Mouse (Mus musculus): ENCODE measurements around the gene Rlbp1. TPM values are rescaled to one million over a fixed set of nuclear protein-coding genes. Genes with fewer than 3 reads are reported as not detected.

Rlbp1 gene
- polyA plus RNA-seq, 1 experiment: 0.04 TPM

DNA sequence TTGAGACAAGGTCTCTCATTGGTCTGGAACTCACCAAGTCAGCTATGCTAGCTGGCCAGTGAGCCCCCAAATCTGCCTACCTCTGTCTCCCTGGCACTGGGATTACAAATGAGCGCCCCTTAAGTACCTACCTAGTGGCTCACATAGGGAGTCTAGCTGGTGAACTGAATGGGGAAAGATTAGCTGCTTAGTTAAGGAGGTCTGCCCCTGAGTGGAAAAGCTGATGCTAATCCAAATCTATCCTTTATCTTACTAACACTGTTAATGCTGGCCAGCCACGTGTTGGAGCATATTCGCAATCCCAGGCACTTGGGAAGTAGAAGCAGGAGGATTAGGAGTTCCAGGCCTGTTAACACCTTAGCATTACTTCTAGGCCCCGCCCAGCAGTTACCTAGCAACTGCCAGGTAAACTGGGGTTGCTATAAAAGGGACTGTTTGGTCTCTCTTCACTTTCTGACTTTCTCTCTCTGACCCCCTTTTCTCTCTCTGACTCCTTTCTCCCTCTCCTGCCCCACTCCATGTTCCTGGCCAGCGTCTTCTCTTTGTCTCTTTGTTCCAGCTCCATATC is 3.4 kb upstream of the Rlbp1 start:
- Histone ChIP-seq H3K79me3 (ENCODE audit: low read depth) (peaks cover 3% of the 10 kb centered on the region), H3K4me3 (ENCODE audit: insufficient read depth, poor library complexity, severe bottlenecking) (no peak overlapping the region), H3ac (ENCODE audit: control insufficient read depth, insufficient read length, low read depth) (no peak overlapping the region), H3K79me2 (ENCODE audit: control insufficient read depth, insufficient read depth) (peaks cover 7% of the 10 kb centered on the region), H3K27me3 (ENCODE audit: control insufficient read depth, insufficient read depth, insufficient read length) (peaks cover 10% of the 10 kb centered on the region), H3K36me3 (ENCODE audit: control insufficient read depth, insufficient read depth) (no peaks in the 10 kb centered on the region)
- TF ChIP-seq CEBPB (IDR thresholded peaks at IDR 0.05; ENCODE audit: low read depth): no peak
- TF ChIP-seq MYOG (IDR thresholded peaks at IDR 0.05; ENCODE audit: control insufficient read depth, extremely low read depth, insufficient read length): no peak
- no peak for TF ChIP-seq CTCF (IDR thresholded peaks at IDR 0.05; ENCODE audit: control insufficient read depth, insufficient read depth, insufficient read length)
- TF ChIP-seq USF1 (IDR thresholded peaks at IDR 0.05; ENCODE audit: low read depth): no peak
- no peak for TF ChIP-seq MAX (IDR thresholded peaks at IDR 0.05)
- TF ChIP-seq FOSL1 (IDR thresholded peaks at IDR 0.05; ENCODE audit: insufficient read depth, low read length, poor library complexity, severe bottlenecking): no peak
- no peak for TF ChIP-seq MYOD1 (IDR thresholded peaks at IDR 0.05; ENCODE audit: control insufficient read depth, insufficient read length, low read depth)

DNA sequence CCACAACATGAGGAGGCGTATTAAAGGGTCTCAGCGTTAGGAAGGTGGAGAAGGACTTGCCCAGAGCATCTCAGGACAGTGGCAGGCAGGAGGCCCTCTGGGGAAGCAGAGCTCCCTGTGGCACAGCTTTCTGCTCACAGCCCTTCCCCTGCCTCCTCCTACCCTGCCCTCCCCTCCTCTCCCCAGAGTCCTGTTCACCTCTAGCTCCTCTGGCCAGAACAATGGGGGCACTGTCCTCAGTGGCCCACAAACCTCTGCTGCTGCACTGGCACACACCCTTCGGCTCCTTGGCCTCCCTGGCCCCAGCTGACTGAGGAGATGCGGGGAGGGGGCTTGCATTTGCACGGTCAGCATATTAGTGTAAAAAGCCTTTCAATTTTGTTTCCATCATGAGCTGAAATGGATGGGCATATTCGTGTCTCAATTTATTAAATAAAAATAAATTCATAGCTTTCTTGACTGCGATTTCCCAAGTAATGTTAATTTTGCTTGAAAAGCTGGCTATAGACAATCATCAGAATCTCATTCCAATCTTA is 1.9 kb upstream of the Rlbp1 start:
- H3K27me3 ChIP-seq (ENCODE audit: control insufficient read depth, insufficient read depth, insufficient read length): peaks cover 11% of the 10 kb centered on the region
- peaks cover 7% of the 10 kb centered on the region for H3K79me2 ChIP-seq (ENCODE audit: control insufficient read depth, insufficient read depth)
- no peak overlapping the region for H3K4me3 ChIP-seq (ENCODE audit: insufficient read depth, poor library complexity, severe bottlenecking)
- no peaks in the 10 kb centered on the region for H3K36me3 ChIP-seq (ENCODE audit: control insufficient read depth, insufficient read depth)
- peaks cover 3% of the 10 kb centered on the region for H3K79me3 ChIP-seq (ENCODE audit: low read depth)
- no peak for TF ChIP-seq CTCF (IDR thresholded peaks at IDR 0.05; ENCODE audit: control insufficient read depth, insufficient read depth, insufficient read length)
- TF ChIP-seq FOSL1 (IDR thresholded peaks at IDR 0.05; ENCODE audit: insufficient read depth, low read length, poor library complexity, severe bottlenecking): no peak
- TF ChIP-seq CEBPB (IDR thresholded peaks at IDR 0.05; ENCODE audit: low read depth): no peak
- TF ChIP-seq USF1 (IDR thresholded peaks at IDR 0.05; ENCODE audit: low read depth): no peak
- TF ChIP-seq MYOG (IDR thresholded peaks at IDR 0.05; ENCODE audit: control insufficient read depth, extremely low read depth, insufficient read length): no peak
- no peak for TF ChIP-seq MAX (IDR thresholded peaks at IDR 0.05)
- TF ChIP-seq MYOD1 (IDR thresholded peaks at IDR 0.05; ENCODE audit: control insufficient read depth, insufficient read length, low read depth): no peak
- no peak overlapping the region for H3ac ChIP-seq (ENCODE audit: control insufficient read depth, insufficient read length, low read depth)

DNA sequence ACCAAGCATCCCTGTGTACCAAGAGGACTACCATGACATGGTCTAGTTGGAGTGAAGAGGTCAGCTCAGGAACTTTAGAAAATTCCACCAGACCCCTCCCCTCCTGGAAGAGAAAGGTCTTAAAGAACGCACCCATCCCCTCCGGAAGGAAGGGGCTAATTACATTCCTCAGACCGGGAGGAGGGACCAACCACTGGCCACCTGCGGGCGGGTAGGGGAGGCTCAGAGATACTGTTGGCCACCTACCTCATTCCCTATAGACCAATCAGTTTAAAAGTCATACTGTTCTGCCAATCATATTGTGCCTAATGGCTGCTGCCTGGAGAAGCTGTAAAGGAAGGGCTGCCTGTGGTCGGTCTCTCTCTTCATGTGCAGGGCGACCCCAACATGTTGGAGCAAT is 1.1 kb upstream of the Rlbp1 start:
- peaks cover 6% of the 10 kb centered on the region for H3K79me2 ChIP-seq (ENCODE audit: control insufficient read depth, insufficient read depth)
- H3K27me3 ChIP-seq (ENCODE audit: control insufficient read depth, insufficient read depth, insufficient read length): peaks cover 18% of the 10 kb centered on the region
- H3K4me3 ChIP-seq (ENCODE audit: insufficient read depth, poor library complexity, severe bottlenecking): no peak overlapping the region
- peaks cover 3% of the 10 kb centered on the region for H3K79me3 ChIP-seq (ENCODE audit: low read depth)
- H3ac ChIP-seq (ENCODE audit: control insufficient read depth, insufficient read length, low read depth): no peak overlapping the region
- H3K36me3 ChIP-seq (ENCODE audit: control insufficient read depth, insufficient read depth): no peaks in the 10 kb centered on the region
- TF ChIP-seq CEBPB (IDR thresholded peaks at IDR 0.05; ENCODE audit: low read depth): no peak
- TF ChIP-seq MYOD1 (IDR thresholded peaks at IDR 0.05; ENCODE audit: control insufficient read depth, insufficient read length, low read depth): no peak
- TF ChIP-seq FOSL1 (IDR thresholded peaks at IDR 0.05; ENCODE audit: insufficient read depth, low read length, poor library complexity, severe bottlenecking): no peak
- TF ChIP-seq MAX (IDR thresholded peaks at IDR 0.05): no peak
- TF ChIP-seq CTCF (IDR thresholded peaks at IDR 0.05; ENCODE audit: control insufficient read depth, insufficient read depth, insufficient read length): no peak
- no peak for TF ChIP-seq USF1 (IDR thresholded peaks at IDR 0.05; ENCODE audit: low read depth)
- no peak for TF ChIP-seq MYOG (IDR thresholded peaks at IDR 0.05; ENCODE audit: control insufficient read depth, extremely low read depth, insufficient read length)

DNA sequence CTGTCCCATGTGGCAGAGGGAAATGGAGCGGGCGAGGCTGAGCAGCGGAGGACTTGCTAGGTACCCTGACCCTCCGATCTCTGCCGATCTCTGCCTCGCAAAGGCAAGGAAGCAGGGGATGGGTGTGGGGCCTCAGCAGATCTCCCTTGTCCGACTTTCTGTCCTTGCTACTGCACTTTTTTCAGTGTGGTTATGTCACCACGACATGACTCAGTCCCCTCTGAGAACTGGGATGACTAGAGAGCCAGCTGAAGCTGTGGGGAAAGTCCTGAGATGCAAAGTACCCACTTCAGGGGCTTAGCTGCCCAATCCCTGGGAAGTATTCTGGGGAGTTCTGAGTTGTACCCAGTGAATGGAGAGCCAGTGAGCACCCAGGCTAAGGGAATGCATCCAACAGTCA is 292 bp upstream of the Rlbp1 start:
- H3ac ChIP-seq (ENCODE audit: control insufficient read depth, insufficient read length, low read depth): no peak overlapping the region
- no peaks in the 10 kb centered on the region for H3K79me3 ChIP-seq (ENCODE audit: low read depth)
- TF ChIP-seq MYOG (IDR thresholded peaks at IDR 0.05; ENCODE audit: control insufficient read depth, extremely low read depth, insufficient read length): no peak
- TF ChIP-seq MAX (IDR thresholded peaks at IDR 0.05): no peak
- no peak for TF ChIP-seq USF1 (IDR thresholded peaks at IDR 0.05; ENCODE audit: low read depth)
- TF ChIP-seq CEBPB (IDR thresholded peaks at IDR 0.05; ENCODE audit: low read depth): no peak
- TF ChIP-seq CTCF (IDR thresholded peaks at IDR 0.05; ENCODE audit: control insufficient read depth, insufficient read depth, insufficient read length): no peak
- no peak for TF ChIP-seq FOSL1 (IDR thresholded peaks at IDR 0.05; ENCODE audit: insufficient read depth, low read length, poor library complexity, severe bottlenecking)
- TF ChIP-seq MYOD1 (IDR thresholded peaks at IDR 0.05; ENCODE audit: control insufficient read depth, insufficient read length, low read depth): no peak
- H3K36me3 ChIP-seq (ENCODE audit: control insufficient read depth, insufficient read depth): no peaks in the 10 kb centered on the region
- H3K79me2 ChIP-seq (ENCODE audit: control insufficient read depth, insufficient read depth): no peaks in the 10 kb centered on the region
- no peak overlapping the region for H3K4me3 ChIP-seq (ENCODE audit: insufficient read depth, poor library complexity, severe bottlenecking)
- H3K27me3 ChIP-seq (ENCODE audit: control insufficient read depth, insufficient read depth, insufficient read length): peaks cover 22% of the 10 kb centered on the region

DNA sequence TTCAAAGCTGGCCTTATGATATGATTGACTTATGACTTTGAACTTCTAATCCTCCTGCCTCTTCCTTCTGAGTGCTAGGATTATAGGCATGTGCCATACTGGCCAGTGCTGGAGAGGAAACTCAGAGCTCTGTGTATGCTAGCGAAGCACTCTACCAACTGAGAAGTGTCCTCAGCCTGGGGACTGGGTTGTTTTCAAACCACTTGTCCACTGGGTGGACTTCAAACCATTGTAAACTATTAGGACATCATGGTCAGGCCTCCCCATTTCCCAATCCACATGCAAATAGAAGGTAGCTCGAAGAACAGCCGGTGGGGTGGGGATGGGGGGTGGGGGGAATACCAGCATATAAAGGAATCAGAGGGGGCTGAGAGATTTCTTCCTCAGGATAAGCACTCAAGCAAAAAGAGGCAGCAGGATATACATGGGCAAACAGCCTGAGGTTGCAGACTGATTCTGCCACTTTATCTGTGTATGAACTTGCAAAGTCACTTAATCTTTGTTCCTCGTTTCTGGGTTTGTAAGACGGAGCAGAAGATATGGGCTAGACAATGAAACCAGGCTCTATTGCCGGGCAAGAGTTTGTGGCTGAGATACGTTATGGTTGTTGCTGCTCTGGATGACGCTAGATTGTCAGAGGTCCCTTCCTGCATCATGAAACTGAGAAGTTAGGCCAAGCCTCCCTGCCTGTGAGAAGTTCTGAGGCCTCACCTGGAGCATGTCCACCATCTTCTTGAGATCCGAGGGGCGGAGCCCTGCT is 10.2 kb downstream of the Rlbp1 start:
- peaks cover 37% of the 10 kb centered on the region for H3K27me3 ChIP-seq (ENCODE audit: control insufficient read depth, insufficient read depth, insufficient read length)
- no peak for TF ChIP-seq CEBPB (IDR thresholded peaks at IDR 0.05; ENCODE audit: low read depth)
- no peak for TF ChIP-seq FOSL1 (IDR thresholded peaks at IDR 0.05; ENCODE audit: insufficient read depth, low read length, poor library complexity, severe bottlenecking)
- no peak for TF ChIP-seq USF1 (IDR thresholded peaks at IDR 0.05; ENCODE audit: low read depth)
- no peak for TF ChIP-seq CTCF (IDR thresholded peaks at IDR 0.05; ENCODE audit: control insufficient read depth, insufficient read depth, insufficient read length)
- no peak for TF ChIP-seq MYOG (IDR thresholded peaks at IDR 0.05; ENCODE audit: control insufficient read depth, extremely low read depth, insufficient read length)
- no peak for TF ChIP-seq MAX (IDR thresholded peaks at IDR 0.05)
- TF ChIP-seq MYOD1 (IDR thresholded peaks at IDR 0.05; ENCODE audit: control insufficient read depth, insufficient read length, low read depth): no peak
- H3K4me3 ChIP-seq (ENCODE audit: insufficient read depth, poor library complexity, severe bottlenecking): no peak overlapping the region
- H3K79me3 ChIP-seq (ENCODE audit: low read depth): no peaks in the 10 kb centered on the region
- H3K79me2 ChIP-seq (ENCODE audit: control insufficient read depth, insufficient read depth): no peaks in the 10 kb centered on the region
- no peaks in the 10 kb centered on the region for H3K36me3 ChIP-seq (ENCODE audit: control insufficient read depth, insufficient read depth)
- H3ac ChIP-seq (ENCODE audit: control insufficient read depth, insufficient read length, low read depth): no peak overlapping the region
